Mouse (Mus musculus): ENCODE measurements around the gene Rgl1. TPM values are rescaled to one million over a fixed set of nuclear protein-coding genes. Genes with fewer than 3 reads are reported as not detected.

Gene Rgl1
- polyA plus RNA-seq, 2 experiments from 2014 or later = 0.07 to 0.37 TPM

DNA sequence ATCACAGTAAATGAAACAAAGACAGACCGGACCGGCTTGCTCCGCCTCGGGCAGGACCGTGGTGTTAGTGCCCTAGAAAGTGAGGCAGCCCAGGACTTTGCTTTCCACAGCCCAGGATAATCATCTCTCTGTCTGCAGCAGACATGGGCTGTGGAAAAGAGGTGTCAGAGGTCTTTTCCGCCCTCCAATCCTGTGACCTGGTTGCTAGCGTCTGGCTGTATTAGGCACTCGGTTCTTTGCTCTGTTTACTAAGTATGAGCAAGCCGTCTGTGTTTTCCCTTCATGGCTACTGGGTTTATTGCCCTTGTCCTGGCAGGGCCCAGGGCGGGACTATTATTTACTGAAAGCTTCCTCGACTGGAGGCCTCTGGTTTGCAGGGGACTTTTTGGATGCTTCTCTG lies 268.6 kb downstream of the Rgl1 start:
- ATAC-seq = no peak

DNA sequence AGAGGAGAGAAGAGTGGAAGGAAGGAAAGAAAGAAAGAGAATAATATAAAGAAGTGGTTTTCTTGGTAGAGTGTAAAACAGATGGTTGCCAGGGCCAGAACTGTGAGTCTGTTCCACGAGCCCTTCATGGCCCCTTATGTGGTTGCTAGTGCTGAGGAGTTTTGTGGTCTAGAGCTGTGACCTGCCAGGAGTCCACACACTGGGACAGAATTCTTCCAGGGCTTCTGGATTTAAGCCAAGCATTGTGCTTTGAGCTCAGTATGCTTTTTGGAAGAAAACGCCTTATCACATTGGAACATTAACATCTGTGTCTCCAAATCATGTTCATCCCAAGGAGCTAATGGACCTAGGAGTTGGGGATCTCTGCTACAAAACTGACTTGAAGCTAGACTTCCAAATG lies 269.3 kb downstream of the Rgl1 start:
- ATAC-seq = no peak

GRCm38 (mm10) chr1:152492258-152492657 lies 273.9 kb downstream of the Rgl1 start:
- no peak for ATAC-seq

DNA sequence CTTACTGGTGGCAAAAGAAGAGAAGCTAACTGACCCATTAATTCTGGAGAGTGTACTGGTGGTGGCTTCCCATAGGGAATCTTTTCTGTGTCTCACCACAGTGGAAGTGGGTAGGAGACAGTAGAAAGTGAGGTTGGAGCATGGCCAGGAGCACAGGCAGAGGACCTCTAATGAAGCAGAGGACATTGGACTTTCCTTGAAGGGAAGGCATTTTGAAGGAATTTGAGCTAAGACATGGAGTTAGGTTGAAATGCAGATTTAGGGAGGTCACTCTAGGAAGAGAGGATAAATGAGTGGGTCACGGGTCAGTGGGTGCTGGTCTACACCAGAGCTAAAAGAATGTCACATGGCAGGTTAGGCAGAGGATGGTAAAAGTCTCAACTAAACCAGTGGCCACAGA lies 275.3 kb downstream of the Rgl1 start:
- ATAC-seq = no peak

- ATAC-seq = no peak
These were observed 290.0 kb downstream of the Rgl1 start for GRCm38 (mm10) chr1:152476126-152476525.

DNA sequence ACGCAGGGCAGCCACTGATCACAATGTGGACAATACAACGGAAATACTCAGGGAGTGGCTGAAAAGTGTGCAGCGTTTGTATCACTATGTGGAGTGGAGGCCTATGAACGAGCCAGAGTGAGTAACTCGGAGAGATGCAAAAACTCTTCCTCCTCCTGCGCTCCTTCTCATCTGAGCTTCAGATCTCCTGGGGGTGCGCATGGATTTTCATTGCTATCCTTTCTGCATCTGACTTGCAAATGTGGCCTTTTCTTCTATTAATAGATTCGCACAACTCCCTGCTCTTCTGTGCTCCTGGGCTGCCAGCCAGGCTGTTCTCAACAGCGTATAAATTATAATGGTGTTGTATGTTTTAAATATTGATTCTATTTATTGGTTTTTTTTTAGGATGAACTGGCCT lies 297.7 kb downstream of the Rgl1 start:
- no peak for ATAC-seq

Other genes with a start within 250 kb of the Rgl1 start
- gene Apobec4, start 15.8 kb downstream of the Rgl1 start, polyA plus RNA-seq (2017; shearing (Covaris generic)) = not detected
- gene Arpc5, start 191 bp upstream of the Rgl1 start, polyA plus RNA-seq (2017; shearing (Covaris generic)) = 100 to 1,000 TPM; 631 to 671 TPM
- 1 to 10 TPM; 2.2 to 2.9 TPM for gene Ncf2, start 33.8 kb upstream of the Rgl1 start, polyA plus RNA-seq (2017; shearing (Covaris generic))
- 10 to 100 TPM; 35.3 to 38.1 TPM for gene Smg7, start 136.3 kb upstream of the Rgl1 start, polyA plus RNA-seq (2017; shearing (Covaris generic))
- 1 to 10 TPM; 1.4 to 2.0 TPM for gene Nmnat2, start 188.6 kb upstream of the Rgl1 start, polyA plus RNA-seq (2017; shearing (Covaris generic))